Mouse (Mus musculus) 416B (cell line): Measurements from ENCODE around the gene Adamtsl2.
A peak's percentile ranks its signal among the peaks of the same experiment; 100 is the strongest.

ENCODE experiments used
- DNase-seq: peaks from one replicate; pipeline ENCODE4 v3.0.0; 2011; ENCODE audit warnings: low read depth

Adamtsl2 gene

DNA sequence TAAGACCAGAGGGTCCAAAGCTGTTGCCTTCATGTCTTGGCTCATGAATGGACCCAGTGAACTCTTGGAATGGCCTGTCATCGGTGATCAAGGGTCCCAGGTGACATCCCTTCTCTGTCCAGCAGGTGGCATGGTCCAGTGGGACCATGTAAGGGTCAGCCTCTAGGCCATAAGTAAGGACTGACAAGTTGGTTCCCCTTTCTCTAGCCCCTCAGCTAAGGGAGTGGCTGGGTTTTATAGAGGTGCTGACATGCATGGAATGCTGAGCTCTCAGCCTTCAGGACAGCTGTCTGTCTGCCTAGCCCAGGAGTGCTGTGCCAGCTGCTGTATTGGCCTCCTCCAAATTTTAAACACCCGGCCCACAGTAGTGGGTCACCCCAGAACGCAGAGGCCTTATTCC is 3.7 kb upstream of the Adamtsl2 start:
- DNase-seq, result peak; percentile 59

DNA sequence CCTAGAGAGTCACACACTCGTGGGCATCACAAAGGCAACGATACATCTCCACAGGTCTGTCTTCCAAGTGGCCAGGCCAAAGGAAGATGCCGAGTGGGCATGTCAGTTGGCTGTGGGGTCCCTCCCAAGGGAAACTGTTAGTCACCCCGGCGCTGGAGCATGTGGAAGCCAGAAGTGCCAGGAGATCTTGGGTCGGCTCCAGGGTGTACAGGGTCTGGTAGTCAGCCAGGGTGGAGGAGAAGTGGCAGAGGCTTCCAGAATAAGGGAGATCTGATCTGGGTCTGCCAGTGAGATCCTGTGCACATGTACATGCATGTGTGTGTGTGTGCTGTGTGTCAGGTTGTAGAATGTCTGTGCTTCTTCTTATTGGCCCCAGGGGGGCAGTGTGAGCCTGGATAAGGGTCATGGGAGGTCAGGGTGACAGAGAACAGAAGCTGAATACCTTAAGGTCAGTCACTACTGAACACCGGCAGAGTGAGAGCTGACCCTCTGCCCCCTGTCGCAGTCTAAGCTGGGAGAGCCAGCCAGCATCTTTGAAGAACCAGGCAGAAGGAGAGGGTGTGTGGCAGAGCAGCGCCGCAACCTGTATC is 1.4 kb upstream of the Adamtsl2 start:
- peak; percentile 32 for DNase-seq

DNA sequence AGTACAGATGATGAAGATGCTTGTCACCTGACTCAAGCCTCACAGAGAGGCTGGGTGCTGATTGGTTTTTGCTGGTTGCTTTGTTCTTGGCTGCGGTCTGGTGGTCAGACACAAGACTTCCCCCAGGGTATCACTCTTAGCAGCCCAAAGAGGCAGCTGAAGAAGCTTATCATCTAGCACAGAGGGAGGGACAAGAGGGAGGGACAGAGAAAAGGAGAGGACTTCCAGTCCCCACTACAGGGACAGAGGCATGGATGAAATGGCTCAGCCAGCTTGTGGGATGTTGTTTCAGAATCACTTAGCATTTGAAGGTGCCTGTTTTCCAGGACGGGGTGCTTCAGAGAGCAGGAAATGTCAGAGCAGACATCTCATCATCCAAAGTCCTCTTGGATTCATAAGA is 867 bp upstream of the Adamtsl2 start:
- no peak for DNase-seq

DNA sequence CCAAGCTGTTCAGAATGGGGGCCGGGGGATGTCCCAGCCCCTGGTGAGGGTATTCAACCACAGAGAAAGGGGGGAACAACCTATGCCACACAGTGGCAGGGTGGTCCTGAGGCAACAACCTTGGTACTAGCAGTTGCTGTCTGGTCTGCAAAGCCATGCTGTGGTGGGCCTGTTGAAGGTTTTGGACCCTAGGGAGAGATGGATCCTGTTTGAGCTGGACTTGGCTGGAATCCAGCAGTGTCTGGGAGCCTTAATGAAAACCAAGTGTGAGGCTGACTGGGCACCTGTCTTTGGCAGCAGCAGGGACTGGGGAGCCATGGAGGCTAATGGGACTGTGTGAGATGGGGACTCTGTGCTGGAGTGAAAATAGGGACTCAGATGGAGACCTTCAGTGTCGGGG is 470 bp downstream of the Adamtsl2 start:
- no peak for DNase-seq

DNA sequence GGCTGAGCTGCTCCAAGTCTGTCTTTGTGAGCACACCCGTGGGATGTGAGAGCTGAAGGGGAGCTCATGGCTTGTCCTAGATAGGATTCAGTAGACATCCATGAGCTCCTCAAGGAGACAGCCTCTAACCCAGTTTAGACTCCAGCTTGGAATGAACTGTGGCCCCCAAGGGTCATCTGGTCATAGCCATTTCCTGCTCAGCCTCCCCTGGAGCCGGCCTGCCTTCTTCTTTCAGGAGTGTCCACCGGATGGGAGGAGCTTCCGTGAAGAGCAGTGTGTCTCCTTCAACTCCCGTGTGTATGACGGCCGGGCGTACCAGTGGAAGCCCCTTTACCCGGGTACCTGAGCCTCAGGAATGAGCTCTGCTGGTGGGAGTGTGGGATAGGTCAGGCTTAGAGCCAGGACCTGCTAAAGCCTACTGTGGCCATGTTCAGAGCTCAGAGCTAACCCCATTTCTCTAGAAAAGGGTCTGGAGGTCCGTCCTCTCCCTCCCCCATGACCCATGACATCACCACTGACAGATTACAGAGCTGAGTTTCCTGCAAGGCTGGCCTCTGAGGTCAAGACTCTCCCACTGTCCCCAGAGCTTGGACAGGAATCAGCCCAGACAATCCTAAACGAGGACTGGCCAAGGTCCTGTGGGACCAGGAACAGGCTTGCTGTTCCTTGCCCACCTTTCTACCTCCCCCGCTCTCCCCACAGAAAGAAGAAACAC is 4.7 kb downstream of the Adamtsl2 start:
- DNase-seq, result no peak

DNA sequence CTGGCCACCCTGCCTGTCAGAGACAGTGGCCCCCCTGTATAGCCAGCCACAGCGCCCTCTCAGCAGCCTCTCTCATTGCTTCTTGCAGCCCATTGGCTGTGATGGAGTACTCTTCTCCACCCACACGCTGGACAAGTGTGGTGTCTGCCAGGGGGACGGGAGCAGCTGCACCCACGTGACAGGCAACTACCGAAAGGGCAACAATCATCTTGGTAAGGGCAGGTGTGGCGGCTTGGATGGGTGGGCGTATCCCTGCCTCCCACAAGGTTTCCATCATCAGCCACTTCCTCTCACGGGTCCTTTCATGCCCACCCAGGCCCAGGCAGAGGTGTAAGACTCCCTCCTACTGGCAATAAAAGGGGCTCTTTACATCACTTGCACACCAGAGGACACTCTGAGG is 5.8 kb downstream of the Adamtsl2 start:
- no peak for DNase-seq

DNA sequence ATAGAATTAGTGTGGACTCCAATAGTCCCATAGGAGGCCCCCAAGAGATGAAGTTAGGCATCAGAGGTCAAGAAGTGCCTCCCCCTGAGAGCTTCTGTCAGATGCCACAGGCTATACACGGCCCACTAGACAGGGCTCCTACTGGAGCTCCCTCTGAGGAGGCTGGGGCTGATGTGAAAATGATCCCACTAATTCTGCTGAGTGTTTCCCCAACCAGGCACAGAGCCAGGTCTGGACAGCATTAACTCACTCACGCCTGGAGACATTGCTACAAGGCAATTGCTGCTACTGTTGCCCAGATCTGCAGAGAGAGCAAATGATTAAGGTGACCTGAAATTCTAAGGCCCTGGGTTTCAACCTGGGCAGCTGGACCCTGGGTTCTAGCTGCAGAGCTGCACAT is 6.6 kb downstream of the Adamtsl2 start:
- no peak for DNase-seq

DNA sequence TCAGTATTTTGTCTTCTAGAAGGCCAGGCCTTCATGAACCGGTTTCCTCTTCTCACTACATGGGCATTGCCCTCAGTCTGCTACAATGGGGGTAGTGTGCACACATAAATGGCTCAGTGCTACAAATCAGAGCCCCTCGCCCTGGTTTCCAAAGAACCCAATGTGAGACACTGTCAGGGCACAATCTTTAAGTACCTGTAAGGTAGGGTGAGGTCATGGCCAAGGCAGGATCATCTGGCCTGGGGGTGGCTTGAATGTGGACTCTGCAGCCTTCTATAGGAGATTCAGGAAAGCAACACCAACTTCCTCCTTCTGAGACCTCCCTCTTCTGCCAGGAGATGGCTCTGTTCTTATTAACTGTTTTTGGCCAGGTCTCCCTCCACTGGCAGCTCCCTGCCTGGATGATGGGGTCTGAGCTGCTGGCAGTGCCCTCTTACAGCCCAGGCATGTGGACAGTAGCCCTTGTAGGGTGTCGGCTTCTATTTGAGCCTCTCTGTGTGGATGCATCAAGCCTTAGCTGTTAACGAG is 7.4 kb downstream of the Adamtsl2 start:
- DNase-seq, result peak; percentile 11

DNA sequence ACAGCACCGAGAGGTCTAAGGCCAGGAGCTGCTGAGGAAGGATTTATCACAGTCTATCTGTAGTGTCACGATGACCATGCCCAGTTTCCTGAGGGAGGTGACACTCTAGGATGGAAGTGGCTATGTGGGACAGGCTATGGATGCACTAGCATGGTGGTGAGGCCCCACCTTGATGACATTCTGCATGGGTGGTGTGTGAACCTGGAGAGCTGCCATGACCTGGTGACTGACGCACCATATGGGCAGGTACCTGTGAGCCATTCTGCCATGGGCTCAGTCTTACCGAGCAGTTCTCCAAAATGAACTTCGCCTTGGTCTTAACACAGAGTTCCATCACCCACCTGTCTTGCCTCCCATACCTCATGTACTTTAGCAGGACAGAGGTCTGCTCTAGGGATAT is 8.4 kb downstream of the Adamtsl2 start:
- no peak for DNase-seq

DNA sequence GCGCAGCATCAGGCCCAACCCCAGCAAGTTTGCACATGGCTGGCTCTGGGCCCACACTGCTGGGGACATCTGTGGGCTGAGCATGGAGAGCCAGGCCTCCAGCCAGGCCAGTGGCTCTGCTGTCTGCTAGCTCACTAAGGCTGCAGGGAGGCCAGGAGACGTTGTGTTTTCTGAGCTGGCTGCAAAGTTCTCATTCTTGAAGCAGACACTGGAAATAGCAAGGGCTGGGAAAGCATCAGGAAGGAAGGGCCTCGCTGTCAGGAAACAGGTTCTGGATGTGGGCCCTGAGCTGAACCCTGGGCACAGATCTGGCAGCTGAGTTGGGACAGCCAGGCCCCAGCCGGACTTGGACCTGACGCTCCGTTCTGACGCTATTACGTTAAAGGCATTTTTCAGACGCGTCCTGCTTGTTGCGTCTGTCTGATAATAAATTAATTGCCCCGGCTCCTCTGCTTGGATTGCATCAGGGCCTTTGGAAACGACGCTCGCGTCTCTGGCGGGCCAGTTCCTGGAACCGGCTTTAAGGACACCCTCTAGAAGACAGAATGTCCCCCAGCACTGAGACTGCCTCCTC is 9.0 kb downstream of the Adamtsl2 start:
- DNase-seq, result no peak

DNA sequence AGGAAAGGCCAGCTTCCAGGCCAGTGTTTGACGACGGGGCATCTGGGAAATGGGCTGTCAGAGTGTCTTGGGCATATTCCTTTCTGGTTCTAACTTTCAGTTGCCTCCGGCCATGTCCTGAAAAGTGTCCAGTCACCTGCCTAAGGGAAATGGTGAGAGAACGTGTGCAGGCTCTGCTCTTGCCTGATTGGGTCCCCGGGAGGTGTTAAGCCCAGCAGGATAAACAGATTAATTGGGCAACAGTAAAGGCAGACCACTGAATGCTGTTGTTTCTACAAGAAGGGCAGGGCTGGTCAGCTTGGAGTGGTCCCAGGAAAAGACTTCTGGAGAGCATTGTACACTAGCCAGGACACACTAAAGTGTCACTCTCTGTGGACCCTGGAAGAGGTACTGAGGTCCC is 9.5 kb downstream of the Adamtsl2 start:
- DNase-seq, result no peak

DNA sequence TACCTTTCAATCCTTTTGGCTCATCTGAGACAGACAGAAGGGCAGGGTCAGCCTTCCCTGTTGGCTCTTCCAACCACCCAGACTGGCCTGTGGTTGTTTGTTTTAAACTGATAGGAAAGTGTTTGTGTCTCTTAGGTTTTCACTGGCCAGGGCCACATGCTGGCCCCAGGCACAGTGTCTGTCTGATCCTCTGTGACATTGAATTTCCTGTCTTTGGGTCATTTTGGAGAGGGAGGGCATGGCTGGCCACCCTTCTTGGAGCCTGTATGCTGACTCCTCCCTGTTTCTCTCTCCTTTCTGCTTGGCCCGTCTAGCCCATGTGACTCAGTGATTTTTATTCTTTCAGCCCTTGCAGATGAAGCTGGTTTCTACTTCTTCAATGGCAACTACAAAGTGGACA is 10.1 kb downstream of the Adamtsl2 start:
- no peak for DNase-seq

DNA sequence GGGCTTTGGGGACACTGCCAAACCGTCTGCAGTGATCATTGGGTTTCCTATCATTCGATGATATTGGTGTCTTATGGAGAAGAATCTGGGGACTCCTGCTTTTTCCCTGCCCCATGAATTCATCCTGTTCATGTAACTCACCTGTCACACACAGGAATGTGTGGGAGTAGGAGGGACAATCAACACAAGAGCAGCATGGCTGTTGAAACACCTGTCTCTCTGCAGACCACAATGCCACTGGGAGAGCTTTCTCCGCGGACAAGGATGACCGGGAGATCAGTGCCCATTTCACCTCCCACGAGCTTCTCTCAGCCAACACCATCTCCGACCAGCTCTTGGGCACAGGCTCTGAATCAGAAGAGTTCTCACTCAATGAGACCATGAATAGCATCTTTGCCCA is 16.0 kb downstream of the Adamtsl2 start:
- DNase-seq, result no peak

DNA sequence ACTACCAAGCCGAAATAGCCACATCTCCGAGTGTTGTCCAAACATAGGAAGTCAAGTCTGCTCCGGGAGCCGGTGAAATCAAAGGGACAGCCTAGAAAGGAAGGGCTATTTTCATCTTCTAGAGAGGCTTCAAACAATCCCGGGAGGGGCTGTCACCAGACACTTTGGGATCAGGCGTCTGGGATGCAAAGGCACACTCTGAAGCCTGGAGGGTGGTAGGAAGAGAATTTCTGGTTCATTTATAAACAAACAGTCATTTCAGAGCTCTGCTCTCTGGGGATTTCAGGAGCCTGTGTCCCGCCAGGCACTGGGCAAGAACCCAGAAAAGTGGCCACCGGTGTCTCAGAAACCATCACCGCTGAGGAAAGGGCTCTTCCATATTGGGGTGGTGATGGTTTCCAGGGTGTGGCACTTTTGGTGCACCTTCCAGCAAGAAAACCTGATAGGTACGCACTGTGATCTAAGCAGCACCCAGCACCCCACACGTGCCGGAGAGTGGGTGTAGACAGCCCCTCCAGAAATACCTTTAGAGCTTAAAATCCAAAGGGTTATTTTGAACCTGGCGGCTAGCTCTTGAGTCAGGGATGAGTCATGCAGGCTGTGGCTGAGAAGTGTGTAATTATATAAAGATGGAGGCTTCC is 17.3 kb downstream of the Adamtsl2 start:
- DNase-seq, result no peak

DNA sequence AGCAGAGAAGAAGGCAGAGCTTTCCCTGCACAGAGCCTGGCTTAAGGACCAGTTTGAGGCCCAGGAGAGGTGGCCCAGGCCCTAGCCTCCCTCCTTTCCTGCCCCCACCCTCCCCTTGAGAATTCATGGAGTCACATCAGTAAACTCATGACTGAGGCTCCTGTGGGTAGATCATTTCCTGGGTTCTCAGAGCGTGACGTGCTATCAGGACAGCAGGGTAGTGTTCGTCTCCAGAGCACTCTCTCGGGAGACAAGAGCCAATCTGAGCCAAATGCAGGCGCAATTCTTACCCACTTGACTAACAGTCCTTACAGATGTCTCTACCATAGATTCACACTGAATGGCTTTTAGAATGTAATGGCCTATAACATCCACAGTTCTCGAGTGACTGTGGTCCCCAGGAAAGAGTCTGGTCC is 18.1 kb downstream of the Adamtsl2 start:
- no peak for DNase-seq

DNA sequence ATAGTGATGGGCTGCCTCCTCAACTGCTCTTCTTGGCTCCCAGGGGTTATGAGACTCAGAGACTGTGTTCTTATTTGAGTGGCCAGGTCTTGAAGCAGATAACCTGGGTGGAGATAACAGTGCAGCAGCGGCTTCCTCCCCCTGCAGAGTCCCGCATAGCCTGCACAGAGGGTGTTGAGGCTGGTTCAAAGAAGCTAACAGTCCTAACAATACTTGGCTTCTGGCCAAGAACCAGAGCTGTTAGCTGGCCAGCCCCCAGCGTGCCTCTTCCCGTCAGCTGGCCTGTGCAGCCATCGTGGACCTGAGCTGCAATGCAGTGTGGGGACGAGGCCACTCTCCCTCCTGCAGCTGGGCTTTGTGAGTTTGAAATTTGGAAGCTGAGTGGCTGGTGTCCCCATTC is 18.6 kb downstream of the Adamtsl2 start:
- DNase-seq, result peak; percentile 9

DNA sequence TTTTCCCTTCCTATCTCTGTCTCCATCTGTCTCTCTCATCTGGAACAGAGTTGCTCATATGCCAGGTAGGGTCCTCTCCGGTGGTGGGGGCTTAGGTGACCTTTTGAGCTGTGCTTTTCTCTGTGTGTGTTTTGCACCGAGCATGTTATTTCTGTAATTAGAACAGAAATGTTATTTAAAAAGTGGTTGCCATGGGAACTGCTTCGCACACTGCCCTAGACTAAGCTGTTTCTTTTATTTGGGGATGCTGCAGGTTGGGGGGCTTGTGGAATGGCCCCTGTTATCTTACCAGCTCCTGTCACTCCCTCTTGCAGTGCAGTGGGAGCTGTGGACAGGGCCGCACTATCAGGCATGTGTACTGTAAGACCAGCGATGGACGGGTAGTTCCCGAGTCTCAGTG is 24.4 kb downstream of the Adamtsl2 start:
- DNase-seq, result no peak

DNA sequence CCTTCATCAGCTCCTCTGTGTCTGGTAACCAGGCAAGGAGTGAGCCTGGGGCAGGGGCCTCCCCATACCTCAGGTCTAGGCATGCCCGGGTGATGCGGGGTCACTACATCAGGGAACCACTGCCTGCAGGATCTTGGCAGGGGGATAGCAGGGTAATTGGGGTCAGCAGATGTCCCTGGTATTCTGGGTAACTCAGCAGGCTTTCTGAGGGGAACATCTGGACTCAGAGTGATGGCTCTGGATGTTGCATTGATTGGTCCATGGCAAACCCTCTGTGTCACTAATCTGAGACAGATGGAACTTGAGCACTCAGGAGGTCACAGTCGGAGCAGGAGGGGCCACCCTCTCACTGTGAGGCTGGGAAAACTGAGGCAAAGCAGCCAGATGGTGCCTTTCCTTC is 27.6 kb downstream of the Adamtsl2 start:
- no peak for DNase-seq

DNA sequence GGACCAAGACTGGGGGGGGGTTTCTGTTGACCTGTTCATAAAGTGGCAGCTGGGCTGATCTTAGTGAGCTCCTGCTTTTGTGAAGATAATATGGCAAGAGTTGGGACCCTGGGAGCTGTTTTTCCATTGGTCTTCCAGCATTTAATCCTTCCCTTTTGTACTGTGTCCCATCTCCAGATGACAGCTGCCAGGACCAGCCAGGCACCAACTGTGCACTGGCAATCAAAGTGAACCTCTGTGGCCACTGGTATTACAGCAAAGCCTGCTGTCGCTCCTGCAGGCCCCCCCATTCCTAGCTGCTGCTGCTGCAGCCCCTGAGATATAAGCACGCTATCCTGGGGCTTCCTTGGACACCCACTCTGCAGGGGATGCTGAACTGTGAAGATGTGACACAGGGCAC is 29.0 kb downstream of the Adamtsl2 start:
- no peak for DNase-seq

DNA sequence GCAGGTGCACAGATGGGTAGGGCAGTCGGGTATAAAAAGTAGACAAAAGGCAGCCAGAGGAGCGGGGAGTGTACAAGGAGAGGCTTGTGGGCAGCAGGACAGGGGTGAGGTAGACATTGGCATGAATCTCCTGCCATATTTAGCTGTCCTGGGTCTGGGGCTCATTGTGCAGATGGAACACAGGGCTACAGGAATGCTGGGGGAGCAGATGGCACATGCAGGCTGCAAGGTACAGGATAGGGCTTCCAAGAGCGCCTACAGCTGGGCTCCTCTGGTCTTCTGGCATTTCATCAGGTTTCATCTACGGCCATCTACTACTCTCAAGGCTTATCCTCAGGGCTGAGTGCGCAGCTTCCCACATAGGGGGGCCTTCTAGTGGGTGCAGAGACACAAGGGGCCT is 29.9 kb downstream of the Adamtsl2 start:
- DNase-seq, result no peak

DNA sequence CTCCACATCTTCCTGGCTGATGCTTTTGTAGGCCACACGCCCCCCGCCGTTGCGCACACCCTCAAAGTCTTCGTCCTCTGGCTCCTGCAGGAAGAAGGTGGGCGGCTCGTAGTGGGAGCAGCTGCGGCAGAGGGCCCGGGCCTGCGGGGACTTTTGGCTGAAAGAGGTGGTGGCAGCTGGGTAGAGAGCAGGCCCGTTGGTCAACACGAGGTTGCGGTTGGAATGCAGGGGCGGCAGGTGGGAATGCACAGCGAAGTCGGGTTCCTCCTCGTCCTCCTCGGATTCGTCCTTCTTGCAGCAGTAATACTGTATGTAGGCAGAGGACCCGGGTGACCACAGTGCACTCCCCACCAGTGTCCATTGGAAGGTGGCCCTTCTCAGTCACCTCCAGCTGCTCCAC is 33.4 kb downstream of the Adamtsl2 start:
- no peak for DNase-seq

DNA sequence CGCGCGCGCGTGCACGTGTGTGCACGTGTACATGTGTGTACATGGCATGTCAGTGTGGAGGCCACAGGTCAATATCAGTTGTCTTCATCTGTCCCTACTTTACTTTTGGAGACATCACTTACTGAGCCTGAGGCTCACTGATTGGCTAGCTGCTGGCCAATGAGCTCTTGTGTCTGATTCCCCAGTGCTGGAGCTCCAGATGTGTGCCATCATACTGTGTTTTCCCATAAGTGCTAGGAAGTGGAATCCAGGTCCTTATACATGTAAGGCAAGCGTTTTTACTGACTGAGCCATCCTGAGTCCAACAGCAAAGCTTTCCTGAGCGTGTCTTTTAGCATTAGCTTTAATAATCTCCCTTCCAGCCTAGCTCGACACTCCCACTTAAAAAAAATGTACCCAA is 35.0 kb downstream of the Adamtsl2 start:
- no peak for DNase-seq

DNA sequence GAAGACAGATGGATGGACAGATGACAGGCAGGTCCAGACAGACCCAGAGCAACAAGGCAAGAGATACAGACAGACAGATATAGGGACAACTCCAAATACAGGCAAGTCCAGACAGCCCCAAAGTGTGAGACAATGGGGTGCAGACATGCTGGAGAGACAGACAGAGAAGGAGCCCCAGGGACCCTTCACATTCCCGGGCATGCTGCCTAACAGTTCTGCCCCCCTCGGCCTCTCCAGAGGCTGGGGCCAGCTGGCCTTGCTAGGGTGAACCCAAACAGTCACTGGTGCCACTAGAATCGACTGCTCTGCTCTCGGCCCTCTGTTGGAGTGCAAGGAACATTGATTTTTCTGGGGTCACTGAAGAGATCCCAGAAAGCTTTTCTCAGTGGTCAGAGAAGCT is 39.3 kb downstream of the Adamtsl2 start:
- DNase-seq, result no peak
